Mouse (Mus musculus) midbrain, embryonic 16.5 days (tissue): Measurements from ENCODE around the gene Cdk10. TPM values are rescaled to one million over a fixed set of nuclear protein-coding genes. Genes with fewer than 3 reads are reported as not detected.
"Not testable (repeated sequence)": the region's sequence is repeated elsewhere in the genome, so short reads cannot be mapped to it uniquely, and the experiment has no call there.

Experiments
- ATAC-seq: fragments of 200-750 bp; cut with Nextera tagmentation; 2 replicates; pipeline ENCODE4 v1.8.0; 2017; ENCODE audit warnings: moderate TSS enrichment
- H3K27ac ChIP-seq: fragments of 300-500 bp; sonication (generic); 2 replicates; pipeline ENCODE4 v1.5.1; 2014; ENCODE audit warnings: mild to moderate bottlenecking, low read length, mixed read lengths
- H3K27me3 ChIP-seq: fragments of 300-500 bp; sonication (generic); 2 replicates; pipeline ENCODE4 v1.6.1; 2014; ENCODE audit warnings: low read depth, low read length, mixed read lengths; ENCODE audit not compliant: control insufficient read depth, insufficient read depth
- H3K36me3 ChIP-seq: fragments of 300-500 bp; sonication (generic); 2 replicates; pipeline ENCODE4 v1.6.1; 2014; ENCODE audit warnings: mild to moderate bottlenecking, low read length, moderate library complexity, mixed read lengths; ENCODE audit not compliant: control insufficient read depth, insufficient read depth
- H3K4me1 ChIP-seq: fragments of 300-500 bp; sonication (generic); 2 replicates; pipeline ENCODE4 v1.6.1; 2014; ENCODE audit warnings: mild to moderate bottlenecking, low read length, mixed read lengths; ENCODE audit not compliant: control insufficient read depth, insufficient read depth
- H3K4me2 ChIP-seq: fragments of 300-500 bp; sonication (generic); 2 replicates; pipeline ENCODE4 v1.6.1; 2014; ENCODE audit warnings: mild to moderate bottlenecking, low read length, mixed read lengths
- H3K4me3 ChIP-seq: fragments of 300-500 bp; sonication (generic); 2 replicates; pipeline ENCODE4 v1.5.1; 2014; ENCODE audit warnings: low read depth, mild to moderate bottlenecking, low read length, moderate library complexity, mixed read lengths
- H3K9ac ChIP-seq: fragments of 300-500 bp; sonication (generic); 2 replicates; pipeline ENCODE4 v1.6.1; 2014; ENCODE audit warnings: low read depth, low read length, mixed read lengths
- H3K9me3 ChIP-seq: fragments of 300-500 bp; sonication (generic); replicated peaks from 2 replicates; pipeline ENCODE4 v1.6.1; 2014; ENCODE audit warnings: mild to moderate bottlenecking, low read length, mixed read lengths; ENCODE audit not compliant: control insufficient read depth, poor library complexity, severe bottlenecking
- WGBS: fragments of 180-500 bp; shearing (Covaris S2); extraction: QIAGEN DNeasy Blood & Tissue Kit; methylation state at CpG from one replicate; pipeline ENCODE4 v1.1.7; 2014; 5-methylcytosine and 5-hydroxymethylcytosine counted together
- polyA plus RNA-seq: library from polyadenylated mRNA; unstranded; fragments of >200 nt; fragmentation: Nextera tagmentation; extraction: Ambion mirVana; gene quantifications from 2 replicates; pipeline ENCODE4 v1.2.1, GENCODE M21; 2015

The Cdk10 gene
- polyA plus RNA-seq, 1 experiment from 2014 or later, result 54.4 TPM

GRCm38 (mm10) chr8:123228416-123228815, 3.8 kb downstream of the Cdk10 start:
- peaks cover 11% of the 10 kb centered on the region for H3K4me1 ChIP-seq
- 100% methylated on average over 1 of the region's 1 CpGs for WGBS
- peaks cover 14% of the 10 kb centered on the region for H3K36me3 ChIP-seq
- H3K27ac ChIP-seq, result no peak overlapping the region
- no peak overlapping the region for H3K9ac ChIP-seq
- ATAC-seq, result no peak
- H3K27me3 ChIP-seq, result no peaks in the 10 kb centered on the region
- H3K4me2 ChIP-seq, result no peak overlapping the region
- H3K9me3 ChIP-seq, result no peaks in the 10 kb centered on the region
- H3K4me3 ChIP-seq, result no peak overlapping the region

- H3K4me2 ChIP-seq, ATAC-seq, H3K27me3 ChIP-seq, H3K9ac ChIP-seq, H3K27ac ChIP-seq, H3K4me3 ChIP-seq, H3K9me3 ChIP-seq: not testable (repeated sequence)
- Histone ChIP-seq H3K4me1 (peaks cover 12% of the 10 kb centered on the region), H3K36me3 (peaks cover 14% of the 10 kb centered on the region)
- 92% methylated on average over 9 of the region's 11 CpGs for WGBS
Observed at GRCm38 (mm10) chr8:123230326-123230725, 5.7 kb downstream of the Cdk10 start.

DNA sequence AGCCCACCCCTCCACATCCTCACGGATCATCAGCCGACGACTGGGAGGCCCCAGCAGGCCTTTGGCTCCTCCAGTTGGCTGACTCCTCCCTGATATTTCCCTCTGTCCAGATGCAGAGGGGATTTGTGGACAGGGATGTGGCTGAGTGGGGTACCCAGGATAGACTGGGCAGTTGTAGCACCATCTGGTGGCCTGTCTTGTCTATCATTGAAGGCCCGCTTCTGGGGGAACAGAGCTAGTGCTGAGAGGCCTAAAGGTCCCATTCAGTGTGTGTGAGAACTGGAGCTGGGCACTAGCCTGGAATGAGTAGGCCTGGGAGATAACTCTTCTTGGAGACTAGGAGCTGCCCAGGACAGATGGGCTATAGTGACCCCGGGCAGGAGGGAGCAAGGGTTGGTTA, 7.1 kb downstream of the Cdk10 start:
- H3K27me3 ChIP-seq, result no peaks in the 10 kb centered on the region; the same call in none of the 2 replicates
- H3K4me3 ChIP-seq, result no peak overlapping the region
- WGBS, result 54% methylated on average over 5 of the region's 5 CpGs
- no peaks in the 10 kb centered on the region for H3K9me3 ChIP-seq
- ATAC-seq, result no peak
- H3K4me1 ChIP-seq, result peaks cover 19% of the 10 kb centered on the region
- H3K27ac ChIP-seq, result no peak overlapping the region
- H3K4me2 ChIP-seq, result no peak overlapping the region
- H3K9ac ChIP-seq, result no peak overlapping the region
- H3K36me3 ChIP-seq, result peaks cover 14% of the 10 kb centered on the region

- no peak overlapping the region for H3K9ac ChIP-seq
- ATAC-seq, result no peak
- WGBS, result 44% methylated on average over 7 of the region's 7 CpGs
Observed at GRCm38 (mm10) chr8:123232553-123232952, 7.9 kb downstream of the Cdk10 start.

GRCm38 (mm10) chr8:123233300-123233699, 8.7 kb downstream of the Cdk10 start:
- Histone ChIP-seq H3K4me2 (no peak overlapping the region), H3K36me3 (peaks cover 10% of the 10 kb centered on the region), H3K9me3 (no peaks in the 10 kb centered on the region), H3K27me3 (no peaks in the 10 kb centered on the region; the same call in none of the 2 replicates), H3K4me3 (no peak overlapping the region), H3K9ac (no peak overlapping the region), H3K4me1 (peaks cover 19% of the 10 kb centered on the region), H3K27ac (no peak overlapping the region)
- 53% methylated on average over 12 of the region's 13 CpGs for WGBS
- ATAC-seq, result no peak

More at GRCm38 (mm10) chr8:123232553-123232952, 7.9 kb downstream of the Cdk10 start:
- Histone ChIP-seq H3K4me3 (no peak overlapping the region), H3K36me3 (peaks cover 14% of the 10 kb centered on the region), H3K27ac (no peak overlapping the region), H3K27me3 (no peaks in the 10 kb centered on the region; the same call in none of the 2 replicates), H3K4me1 (peaks cover 19% of the 10 kb centered on the region), H3K9me3 (no peaks in the 10 kb centered on the region), H3K4me2 (no peak overlapping the region)

DNA sequence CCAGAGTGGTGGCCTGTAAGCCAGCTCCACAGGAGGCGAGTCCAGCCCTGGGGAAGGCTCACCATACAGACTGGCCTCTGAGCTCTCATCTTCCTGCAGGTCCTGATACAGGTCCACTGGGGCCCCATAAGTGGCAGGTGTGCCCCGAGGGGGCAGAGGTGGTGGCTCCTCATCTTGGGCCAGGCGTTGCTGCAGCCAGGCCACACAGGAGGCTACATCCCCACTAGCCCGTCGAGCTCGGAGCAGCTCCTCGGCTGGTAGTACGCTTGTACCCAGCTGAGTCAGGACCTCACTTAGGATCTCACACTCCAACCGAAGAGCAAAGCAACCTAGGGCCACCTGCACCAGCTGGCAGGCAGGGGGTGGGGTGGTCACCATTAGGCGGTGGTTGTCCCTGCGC, 9.1 kb downstream of the Cdk10 start:
- Histone ChIP-seq H3K4me3 (no peak overlapping the region), H3K9ac (no peak overlapping the region), H3K27me3 (no peaks in the 10 kb centered on the region; the same call in none of the 2 replicates), H3K4me2 (no peak overlapping the region), H3K36me3 (peaks cover 7% of the 10 kb centered on the region), H3K9me3 (no peaks in the 10 kb centered on the region), H3K27ac (no peak overlapping the region), H3K4me1 (peaks cover 19% of the 10 kb centered on the region)
- ATAC-seq, result no peak
- WGBS, result 82% methylated on average over 11 of the region's 11 CpGs

DNA sequence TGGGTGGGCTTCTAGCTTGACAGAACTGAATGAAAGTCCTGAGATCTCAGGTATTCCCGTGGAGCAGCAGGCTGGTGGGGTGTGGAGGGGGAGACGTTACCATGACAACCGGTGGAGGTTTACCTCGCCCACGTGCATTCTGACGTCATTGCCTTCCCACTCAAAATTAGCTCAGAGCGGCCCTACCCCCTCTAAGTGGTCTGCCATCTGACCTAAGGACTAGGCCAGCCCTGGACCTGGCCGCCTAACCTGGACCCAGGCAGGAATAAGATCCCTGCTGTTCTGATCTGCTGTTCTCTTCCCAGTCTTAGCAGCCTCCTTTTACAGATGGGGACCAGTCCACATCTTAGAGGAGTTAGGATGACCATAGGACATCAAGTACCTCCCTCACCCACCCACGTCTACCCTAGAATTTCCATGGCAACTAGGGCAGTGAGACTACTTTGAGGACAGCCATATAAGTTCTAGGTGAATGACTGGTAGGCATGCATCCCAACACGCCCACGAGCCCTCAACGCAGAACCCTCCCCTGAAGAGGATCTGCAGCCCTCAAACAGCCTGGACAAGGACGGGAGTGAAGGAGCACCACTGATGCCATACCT, 10.4 kb downstream of the Cdk10 start:
- no peaks in the 10 kb centered on the region; the same call in none of the 2 replicates for H3K27me3 ChIP-seq
- peak overlapping the region; percentile 49 for H3K4me3 ChIP-seq
- H3K4me1 ChIP-seq, result peaks cover 19% of the 10 kb centered on the region
- no peaks in the 10 kb centered on the region for H3K9me3 ChIP-seq
- no peaks in the 10 kb centered on the region for H3K36me3 ChIP-seq
- peak overlapping the region; percentile 79 for H3K4me2 ChIP-seq
- H3K9ac ChIP-seq, result peak overlapping the region; percentile 72
- ATAC-seq, result peak; percentile 42; the same call in 1 of the 2 replicates
- 31% methylated on average over 13 of the region's 13 CpGs for WGBS
- H3K27ac ChIP-seq, result no peak overlapping the region

- H3K4me3 ChIP-seq, result peak within 1 kb of the TSS; percentile 49
- H3K27ac ChIP-seq, result peak within 1 kb of the TSS; percentile 47; the same call in 1 of the 2 replicates
- H3K36me3 ChIP-seq, result no peaks in the 10 kb centered on the region
- peak within 1 kb of the TSS; percentile 79 for H3K4me2 ChIP-seq
- H3K9ac ChIP-seq, result peak within 1 kb of the TSS; percentile 72
- ATAC-seq, result peak; percentile 72
- no peaks in the 10 kb centered on the region for H3K9me3 ChIP-seq
- 2% methylated on average over 57 of the region's 57 CpGs for WGBS
- H3K4me1 ChIP-seq, result peaks cover 19% of the 10 kb centered on the region
- H3K27me3 ChIP-seq, result no peaks in the 10 kb centered on the region; the same call in none of the 2 replicates
Observed at GRCm38 (mm10) chr8:123235520-123236497, 11.2 kb downstream of the Cdk10 start, which contains the start of gene Spata2l. Spata2l (minus strand) TSS chr8:123236233.
